In genomic region chr3:84923670-84924069, GRCm38 (mm10) we compare ENCODE assay signal across 23 mouse cellular contexts.
"Had no signal": no experiment of that assay in that cellular context is flagged by ENCODE, and none has a peak within 500 bp of the region (broad histone marks: within the 10 kb centered on the region; RNA-seq: fewer than 3 reads in every experiment).

No protein-coding gene starts in this region.

- H3K9ac ChIP-seq: heart, embryonic 13.5 days; heart, embryonic 15.5 days; hindbrain, embryonic 13.5 days; hindbrain, embryonic 15.5 days; kidney, embryonic 15.5 days; limb, embryonic 13.5 days; limb, embryonic 15.5 days had no signal

- ATAC-seq: hindbrain, postnatal 0 days had no signal

- DNase-seq: gastrocnemius, adult 2 months; gastrocnemius, postnatal 10 days; gastrocnemius, postnatal 25 days; heart, adult 18-20 months; heart, postnatal 14 days; heart, postnatal 36 days; kidney, adult 18-20 months; kidney, adult 8-10 months; kidney, postnatal 14 days; kidney, postnatal 36 days; layer of hippocampus, adult 9-11 months; layer of hippocampus, postnatal 36 days; left cerebral cortex, postnatal 4 days had no signal

- H3K27ac ChIP-seq: gastrocnemius, adult 2 months; heart, embryonic 10.5 days; heart, embryonic 13.5 days; heart, embryonic 15.5 days; hindbrain, embryonic 13.5 days; hindbrain, embryonic 15.5 days; hindbrain, postnatal 0 days; kidney, embryonic 15.5 days; kidney, postnatal 0 days; limb, embryonic 13.5 days; limb, embryonic 15.5 days had no signal

- H3K4me2 ChIP-seq: heart, embryonic 13.5 days; heart, embryonic 15.5 days; hindbrain, embryonic 13.5 days; hindbrain, embryonic 15.5 days; kidney, embryonic 15.5 days; limb, embryonic 13.5 days; limb, embryonic 15.5 days had no signal

- H3K9me3 ChIP-seq: heart, embryonic 10.5 days; heart, embryonic 13.5 days; heart, embryonic 15.5 days; hindbrain, embryonic 13.5 days; hindbrain, embryonic 15.5 days; kidney, embryonic 15.5 days; limb, embryonic 13.5 days; limb, embryonic 15.5 days had no signal

- H3K4me3 ChIP-seq: gastrocnemius, adult 2 months; heart, embryonic 10.5 days; heart, embryonic 13.5 days; heart, embryonic 15.5 days; hindbrain, embryonic 13.5 days; hindbrain, embryonic 15.5 days; kidney, embryonic 15.5 days; limb, embryonic 13.5 days; limb, embryonic 15.5 days had no signal

- H3K4me1 ChIP-seq: hindbrain, embryonic 13.5 days; kidney, embryonic 15.5 days; limb, embryonic 13.5 days; limb, embryonic 15.5 days had no signal

- H3K27me3 ChIP-seq: heart, embryonic 13.5 days; heart, embryonic 15.5 days; hindbrain, embryonic 13.5 days; hindbrain, embryonic 15.5 days; kidney, embryonic 15.5 days; limb, embryonic 13.5 days; limb, embryonic 15.5 days had no signal

- H3K36me3 ChIP-seq: heart, embryonic 10.5 days; heart, embryonic 13.5 days; heart, embryonic 15.5 days; hindbrain, embryonic 13.5 days; hindbrain, embryonic 15.5 days; kidney, embryonic 15.5 days; limb, embryonic 13.5 days; limb, embryonic 15.5 days had no signal
